Mouse (Mus musculus) B cell, adult 2 months (primary cell): ENCODE measurements around the gene C2cd4a.

Experiments used
- DNase-seq, 2 experiments: peaks; one replicate each; pipeline ENCODE4 v3.0.0; 2022

Gene C2cd4a

GRCm38 (mm10) chr9:67783925-67784324 lies 48.2 kb downstream of the C2cd4a start:
- peak in 1 of 2 experiments; percentile 6 for DNase-seq

- no peak for DNase-seq
These were observed 48.7 kb downstream of the C2cd4a start for GRCm38 (mm10) chr9:67783464-67783863.

GRCm38 (mm10) chr9:67782786-67783185 lies 49.3 kb downstream of the C2cd4a start:
- no peak for DNase-seq
